Mouse (Mus musculus): ENCODE measurements around the gene Gm17631. TPM values are rescaled to one million over a fixed set of nuclear protein-coding genes. Genes with fewer than 3 reads are reported as not detected.
"Not testable (repeated sequence)": the region's sequence is repeated elsewhere in the genome, so short reads cannot be mapped to it uniquely, and the experiment has no call there.

Gene Gm17631
- polyA plus RNA-seq (2012) = not detected in 2 replicates

DNA sequence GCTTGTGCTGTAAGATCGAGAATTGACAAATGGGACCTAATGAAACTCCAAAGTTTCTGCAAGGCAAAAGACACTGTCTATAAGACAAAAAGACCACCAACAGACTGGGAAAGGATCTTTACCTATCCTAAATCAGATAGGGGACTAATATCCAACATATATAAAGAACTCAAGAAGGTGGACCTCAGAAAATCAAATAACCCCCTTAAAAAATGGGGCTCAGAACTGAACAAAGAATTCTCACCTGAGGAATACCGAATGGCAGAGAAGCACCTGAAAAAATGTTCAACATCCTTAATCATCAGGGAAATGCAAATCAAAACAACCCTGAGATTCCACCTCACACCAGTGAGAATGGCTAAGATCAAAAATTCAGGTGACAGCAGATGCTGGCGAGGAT is at the start of gene Gm17631:
Gene Gm17631 (plus strand): TSS at position 301 of the 400 bp plus-strand sequence.
- not testable (repeated sequence) for TF ChIP-seq GATA1 (IDR thresholded peaks at IDR 0.05; ENCODE audit: low read length)

DNA sequence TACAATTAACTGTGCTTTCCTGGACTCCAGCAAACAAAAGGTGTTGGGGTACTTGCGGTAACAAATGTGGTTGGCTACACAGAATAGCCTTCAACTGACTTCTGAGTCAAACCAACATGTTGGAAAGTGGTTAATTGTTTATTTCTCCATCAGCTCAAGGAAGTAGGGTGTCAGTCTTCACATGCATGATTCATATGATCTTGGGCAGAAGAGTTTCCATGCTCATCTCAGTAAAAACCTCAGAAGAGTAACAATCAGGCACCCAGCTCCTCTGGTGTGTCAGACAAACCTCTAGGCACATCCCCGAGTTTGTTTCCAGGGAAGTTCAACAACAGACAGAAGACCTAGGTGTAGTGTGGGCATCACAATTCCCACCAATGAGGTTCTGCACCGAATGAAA is 44.7 kb upstream of the Gm17631 start:
- no peak for TF ChIP-seq GATA1 (IDR thresholded peaks at IDR 0.05; ENCODE audit: low read length)

DNA sequence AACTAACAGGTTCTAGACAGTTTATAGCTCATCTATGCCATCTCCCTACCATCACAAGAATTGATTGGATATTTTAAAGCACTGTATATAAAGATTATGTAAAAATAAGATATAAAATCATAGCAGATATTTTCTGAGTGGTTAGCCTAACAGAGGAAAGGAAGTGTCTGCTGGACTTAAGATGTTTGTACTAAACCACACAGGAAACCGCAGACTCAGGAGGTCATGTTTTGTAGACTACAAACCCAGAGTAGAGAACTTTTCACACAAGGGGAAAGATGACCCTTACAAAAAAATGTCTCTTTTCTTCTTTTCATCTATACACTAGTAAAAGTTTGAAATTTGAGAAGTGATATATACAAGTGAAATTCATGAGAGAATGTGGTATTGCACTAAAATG is 38.4 kb upstream of the Gm17631 start:
- no peak for TF ChIP-seq GATA1 (IDR thresholded peaks at IDR 0.05; ENCODE audit: low read length)

DNA sequence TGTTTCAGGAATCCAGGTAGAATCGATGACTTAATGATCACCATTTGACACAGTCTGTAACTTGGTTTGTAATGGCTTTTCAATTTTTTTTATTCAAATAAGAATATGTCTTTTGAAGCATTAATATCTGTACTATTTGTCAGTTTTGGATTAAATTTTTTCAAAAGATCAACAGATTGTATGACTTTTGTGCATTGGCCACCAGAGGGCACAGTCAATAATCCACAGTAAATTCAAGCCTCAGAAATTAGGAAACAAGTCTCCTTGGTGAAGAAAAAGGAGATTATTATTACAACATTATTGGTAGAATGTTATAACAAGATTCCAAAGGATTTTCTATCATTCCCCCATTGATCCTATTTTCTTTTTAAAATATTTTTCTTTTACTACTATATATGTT is 36.9 kb upstream of the Gm17631 start:
- TF ChIP-seq GATA1 (IDR thresholded peaks at IDR 0.05; ENCODE audit: low read length) = no peak

DNA sequence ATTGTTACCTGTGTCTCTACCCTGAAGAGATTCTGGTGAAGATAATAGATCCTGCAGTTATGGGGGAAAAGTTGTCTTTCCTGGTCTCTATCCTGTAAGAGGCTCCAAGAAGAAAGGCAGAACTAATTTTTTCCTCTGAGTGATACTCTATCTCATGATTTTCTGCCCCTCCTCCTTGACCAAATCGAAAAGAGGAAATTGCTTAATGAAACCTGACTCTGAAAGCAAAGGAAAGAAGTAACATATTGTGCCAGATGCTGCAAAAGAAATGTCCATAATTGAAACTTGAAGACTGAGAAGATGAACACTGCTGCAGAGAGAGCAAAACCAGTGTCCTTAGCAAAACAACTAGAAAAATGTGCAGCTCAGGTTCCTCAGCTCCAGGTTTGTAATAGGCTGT is 14.1 kb downstream of the Gm17631 start, which contains the start of gene Klra17:
Gene Klra17 (minus strand): TSS at position 124 of the 400 bp plus-strand sequence.
- no peak for TF ChIP-seq GATA1 (IDR thresholded peaks at IDR 0.05; ENCODE audit: low read length)

DNA sequence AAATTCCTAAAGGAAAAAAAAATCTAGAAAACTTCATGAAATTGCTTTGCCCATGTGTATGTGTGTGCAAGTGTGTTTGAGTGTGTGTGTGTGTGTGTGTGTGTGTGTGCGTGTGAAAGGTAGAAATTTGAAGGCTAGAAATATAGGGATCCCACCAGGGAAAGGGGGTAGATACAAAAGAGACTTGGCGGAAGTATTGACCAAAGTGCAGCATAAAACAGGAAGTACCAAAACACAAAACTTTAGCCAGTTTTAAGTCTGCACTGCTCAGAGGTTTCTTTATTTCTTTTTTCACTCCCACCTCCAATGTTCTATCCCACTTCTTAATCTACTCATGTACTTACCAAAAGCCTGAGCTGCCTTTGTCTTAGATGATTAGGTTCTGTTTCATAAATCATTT is 20.1 kb downstream of the Gm17631 start:
- TF ChIP-seq GATA1 (IDR thresholded peaks at IDR 0.05; ENCODE audit: low read length) = no peak

Other genes starting within 250 kb of the Gm17631 start
- not detected in 2 replicates for gene Klrk1, start 238.8 kb upstream of the Gm17631 start, polyA plus RNA-seq (2012)
- gene Klrc3, start 219.3 kb upstream of the Gm17631 start, polyA plus RNA-seq (2012) = not detected in 2 replicates
- not detected in 2 replicates for gene Klrc2, start 202.0 kb upstream of the Gm17631 start, polyA plus RNA-seq (2012)
- not detected in 2 replicates for gene Klrc1, start 183.7 kb upstream of the Gm17631 start, polyA plus RNA-seq (2012)
- not detected in 2 replicates for gene Klri1, start 145.5 kb upstream of the Gm17631 start, polyA plus RNA-seq (2012)
- not detected in 2 replicates for gene Klri2, start 122.2 kb upstream of the Gm17631 start, polyA plus RNA-seq (2012)
- not detected in 2 replicates for gene Gm156, start 78.4 kb upstream of the Gm17631 start, polyA plus RNA-seq (2012)
- gene Klra17, start 14.0 kb downstream of the Gm17631 start, polyA plus RNA-seq (2012) = not detected in 2 replicates
- gene Klra5, start 55.0 kb downstream of the Gm17631 start, polyA plus RNA-seq (2012) = not detected in 2 replicates
- gene Klra6, start 164.3 kb downstream of the Gm17631 start, polyA plus RNA-seq (2012) = not detected in 2 replicates
- gene Klra4, start 204.6 kb downstream of the Gm17631 start, polyA plus RNA-seq (2012) = not detected in 2 replicates